Comparison of ENCODE assay signal across 22 mouse cellular contexts in the genomic region with DNA sequence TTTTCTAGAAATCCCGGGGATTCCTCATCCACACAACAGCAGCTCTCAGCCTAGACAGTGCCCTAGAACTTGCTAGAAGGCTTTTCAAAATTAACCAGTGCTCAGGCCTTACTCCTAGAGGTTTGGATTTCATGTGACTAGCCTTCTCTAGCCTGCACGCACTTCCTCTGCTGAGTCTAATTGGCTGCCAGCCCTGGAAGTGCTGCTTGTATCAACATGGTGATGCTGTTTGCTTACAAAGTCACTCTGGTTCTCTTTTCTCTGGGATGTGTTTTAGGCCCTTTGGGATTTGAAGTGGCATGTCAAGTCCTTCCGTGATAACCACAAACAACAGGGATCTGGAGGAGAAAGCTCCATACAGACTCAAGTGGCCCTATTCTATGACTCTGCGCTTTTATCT.
DNase-seq lines count a peak whose midpoint lies in the region; ATAC-seq and TF ChIP-seq lines count a peak whose summit lies in the region.
"Had no signal": no experiment of that assay in that cellular context is flagged by ENCODE, and none has a peak within 500 bp of the region (broad histone marks: within the 10 kb centered on the region; RNA-seq: fewer than 3 reads in every experiment).

No protein-coding gene starts in this region.

- no peaks in the 10 kb centered on the region for H3K27me3 ChIP-seq in lung, embryonic 14.5 days (ENCODE audit: insufficient read depth, low read length)
- H3K27me3 ChIP-seq: forebrain, embryonic 13.5 days; hindbrain, embryonic 13.5 days had no signal

- peak; percentile 27 for ATAC-seq in frontal cortex, adult (ENCODE audit: low TSS enrichment)
- ATAC-seq in lung, embryonic 14.5 days (ENCODE audit: insufficient read depth): peak; percentile 52; the same call in 1 of the 2 replicates
- ATAC-seq: activated CD4-positive, CD25-positive, alpha-beta regulatory T cell, adult 4 months; forebrain, embryonic 13.5 days; forebrain, postnatal 0 days; hindbrain, embryonic 16.5 days had no signal

- DNase-seq in frontal cortex, postnatal 10 days (ENCODE audit: low spot score in 2 of 2): no peak
- peak; percentile 52 for DNase-seq in lung, embryonic 14.5 days
- DNase-seq in lung, adult 18-20 months: no peak
- DNase-seq in lung, postnatal 10 days: peak; percentile 58
- DNase-seq in lung, postnatal 14 days: no peak
- no peak for DNase-seq in spleen, adult 18-20 months
- DNase-seq: adrenal gland, adult 8-10 months; adrenal gland, postnatal 25 days; cerebellum, adult 18-20 months; cerebellum, adult 9-10 months; cerebellum, postnatal 14 days; forebrain, postnatal 0 days; gastrocnemius, postnatal 10 days; gastrocnemius, postnatal 36 days had no signal

- H3K4me2 ChIP-seq in lung, embryonic 14.5 days: no peak overlapping the region
- H3K4me2 ChIP-seq: forebrain, embryonic 13.5 days; heart, embryonic 11.5 days; hindbrain, embryonic 13.5 days had no signal

- H3K9me3 ChIP-seq in lung, embryonic 14.5 days (ENCODE audit: low read depth, low read length): no peaks in the 10 kb centered on the region
- H3K9me3 ChIP-seq: forebrain, embryonic 10.5 days; forebrain, embryonic 13.5 days; hindbrain, embryonic 10.5 days; hindbrain, embryonic 13.5 days had no signal

- no peak overlapping the region for H3K27ac ChIP-seq in lung, embryonic 14.5 days (ENCODE audit: low read depth)
- H3K27ac ChIP-seq: forebrain, embryonic 10.5 days; forebrain, embryonic 13.5 days; hindbrain, embryonic 10.5 days; hindbrain, embryonic 13.5 days had no signal

- TF ChIP-seq CTCF in lung, embryonic 14.5 days (IDR thresholded peaks at IDR 0.05; ENCODE audit: low read depth): no peak

- H3K9ac ChIP-seq in lung, embryonic 14.5 days: no peak overlapping the region
- H3K9ac ChIP-seq: forebrain, embryonic 13.5 days; forebrain, postnatal 0 days; hindbrain, embryonic 13.5 days had no signal

- WGBS in lung, embryonic 14.5 days: 60% methylated on average over 4 of the region's 4 CpGs

- no peak overlapping the region for H3K4me3 ChIP-seq in lung, embryonic 14.5 days (ENCODE audit: low read depth, low read length)
- H3K4me3 ChIP-seq: forebrain, embryonic 10.5 days; forebrain, embryonic 13.5 days; hindbrain, embryonic 10.5 days; hindbrain, embryonic 13.5 days had no signal

- H3K4me1 ChIP-seq in lung, embryonic 14.5 days (ENCODE audit: insufficient read depth): no peaks in the 10 kb centered on the region
- H3K4me1 ChIP-seq: hindbrain, embryonic 10.5 days had no signal

- H3K36me3 ChIP-seq in lung, embryonic 14.5 days (ENCODE audit: insufficient read depth): no peaks in the 10 kb centered on the region
- H3K36me3 ChIP-seq: forebrain, embryonic 10.5 days; hindbrain, embryonic 10.5 days; hindbrain, embryonic 13.5 days had no signal

Comparison
In these comparisons a context has a peak if more than half of its experiments do, and no peak if none do; other contexts are left out.
1. DNase-seq: peak in lung, embryonic 14.5 days (single experiment) and lung, postnatal 10 days (single experiment); none in frontal cortex, postnatal 10 days (0 of 2), lung, adult 18-20 months (0 of 2), lung, postnatal 14 days (single experiment) and spleen, adult 18-20 months (0 of 2).